Mouse (Mus musculus): ENCODE measurements around the gene Fam8a1. TPM values are rescaled to one million over a fixed set of nuclear protein-coding genes. Genes with fewer than 3 reads are reported as not detected.

The Fam8a1 gene
- polyA plus RNA-seq, 2 experiments from 2014 or later: 4.8 to 6.4 TPM

GRCm38 (mm10) chr13:46677721-46678120, 8.4 kb downstream of the Fam8a1 start:
- ATAC-seq: no peak

GRCm38 (mm10) chr13:46682921-46683320, 13.6 kb downstream of the Fam8a1 start:
- no peak for ATAC-seq

- no peak for ATAC-seq
Measured at GRCm38 (mm10) chr13:46683370-46683769, 14.0 kb downstream of the Fam8a1 start.

GRCm38 (mm10) chr13:46690559-46691241, 21.4 kb downstream of the Fam8a1 start:
- ATAC-seq: peak; percentile 94

- ATAC-seq: no peak
Measured at GRCm38 (mm10) chr13:46695296-46695908, 26.1 kb downstream of the Fam8a1 start.

- no peak for ATAC-seq
Measured at GRCm38 (mm10) chr13:46695932-46696331, 26.6 kb downstream of the Fam8a1 start.

- no peak for ATAC-seq
Measured at GRCm38 (mm10) chr13:46696788-46697187, 27.5 kb downstream of the Fam8a1 start.

GRCm38 (mm10) chr13:46699372-46699771, 30.1 kb downstream of the Fam8a1 start:
- no peak for ATAC-seq

- no peak for ATAC-seq
Measured at GRCm38 (mm10) chr13:46701486-46701885, 32.2 kb downstream of the Fam8a1 start.

GRCm38 (mm10) chr13:46703138-46703537, 33.8 kb downstream of the Fam8a1 start:
- peak; percentile 46 for ATAC-seq

GRCm38 (mm10) chr13:46713486-46713885, 44.2 kb downstream of the Fam8a1 start:
- peak; percentile 78 for ATAC-seq

- no peak for ATAC-seq
Measured at GRCm38 (mm10) chr13:46715976-46716639, 46.8 kb downstream of the Fam8a1 start.

- peak; percentile 47 for ATAC-seq
Measured at GRCm38 (mm10) chr13:46718893-46719400, 49.6 kb downstream of the Fam8a1 start.

GRCm38 (mm10) chr13:46721009-46721408, 51.7 kb downstream of the Fam8a1 start:
- peak; percentile 31 for ATAC-seq

- no peak for ATAC-seq
Measured at GRCm38 (mm10) chr13:46724371-46724770, 55.0 kb downstream of the Fam8a1 start.

GRCm38 (mm10) chr13:46725227-46725626, 55.9 kb downstream of the Fam8a1 start:
- ATAC-seq: peak; percentile 10

- no peak for ATAC-seq
Measured at GRCm38 (mm10) chr13:46726288-46727037, 57.1 kb downstream of the Fam8a1 start.

GRCm38 (mm10) chr13:46727038-46727836, 57.9 kb downstream of the Fam8a1 start:
- ATAC-seq: peak; percentile 29

All from activated CD4-positive, CD25-positive, alpha-beta regulatory T cell, adult 4 months (primary cell).